Mouse (Mus musculus): ENCODE measurements at regions not wholly inside any gene's neighbourhood (a gene's known extent, or its start where the extent isn't known, plus 50 kb on each side); places are given as distances from the start of the nearest gene placed in this dataset.
A peak's percentile ranks its signal among the peaks of the same experiment; 100 is the strongest.

- Histone ChIP-seq H3K9ac (replicated peaks) (no peak overlapping the region), H3K4me3 (replicated peaks) (no peak overlapping the region), H3K4me1 (peaks cover 5% of the 10 kb centered on the region; the same call in 1 of the 2 replicates), H3K27me3 (replicated peaks) (no peaks in the 10 kb centered on the region), H3K9me3 (replicated peaks) (no peaks in the 10 kb centered on the region), H3K36me3 (no peaks in the 10 kb centered on the region), H3K27ac (replicated peaks) (0 out of 2 replicates have a peak overlapping the region, but pooled peaks have one; percentile 23), H3K4me2 (0 out of 2 replicates have a peak overlapping the region, but pooled peaks have one; percentile 2)
- 35% methylated on average over 5 of the region's 5 CpGs for WGBS
- peak; percentile 75; the same call in 1 of the 2 replicates for ATAC-seq (ENCODE audit: low FRiP score)
Measured at GRCm38 (mm10) chr12:6307248-6307963, 931.9 kb upstream of the Klhl29 start.

- Histone ChIP-seq H3K27me3 (replicated peaks) (no peaks in the 10 kb centered on the region), H3K9me3 (replicated peaks) (no peaks in the 10 kb centered on the region)
- no peak for ATAC-seq (ENCODE audit: low FRiP score)
Measured at GRCm38 (mm10) chr12:6287622-6288021, 912.1 kb upstream of the Klhl29 start.

DNA sequence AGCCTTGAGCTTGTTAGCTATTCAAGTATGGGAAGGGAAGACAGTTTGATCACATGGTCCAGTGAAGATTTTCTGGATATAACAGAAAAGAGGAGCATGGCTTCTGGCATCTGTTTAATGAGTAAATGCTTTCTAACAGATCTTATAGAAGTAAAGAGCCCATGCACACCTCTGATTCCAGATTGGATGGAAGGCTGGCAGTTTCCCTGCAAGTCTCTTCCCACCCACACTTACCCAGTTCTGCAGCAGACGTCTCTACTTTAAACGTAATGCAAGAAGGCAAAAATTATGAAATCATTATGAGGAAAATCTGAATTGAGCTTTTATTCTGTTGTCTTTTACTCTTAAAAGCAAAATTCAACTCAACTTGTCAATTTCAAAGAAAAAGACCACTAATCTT is 888.5 kb upstream of the Klhl29 start:
- Histone ChIP-seq H3K9ac (replicated peaks) (no peak overlapping the region), H3K4me1 (no peaks in the 10 kb centered on the region), H3K27me3 (replicated peaks) (no peaks in the 10 kb centered on the region), H3K4me3 (replicated peaks) (no peak overlapping the region), H3K4me2 (no peak overlapping the region), H3K9me3 (replicated peaks) (no peaks in the 10 kb centered on the region), H3K36me3 (no peaks in the 10 kb centered on the region), H3K27ac (replicated peaks) (no peak overlapping the region)
- 94% methylated on average over 2 of the region's 2 CpGs for WGBS
- no peak for ATAC-seq (ENCODE audit: low FRiP score)

More at GRCm38 (mm10) chr12:6287622-6288021, 912.1 kb upstream of the Klhl29 start:
- Histone ChIP-seq H3K4me3 (replicated peaks) (no peak overlapping the region), H3K4me2 (no peak overlapping the region), H3K27ac (replicated peaks) (no peak overlapping the region), H3K36me3 (no peaks in the 10 kb centered on the region), H3K9ac (replicated peaks) (no peak overlapping the region), H3K4me1 (no peaks in the 10 kb centered on the region)
- 95% methylated on average over 5 of the region's 5 CpGs for WGBS
